Comparison of ENCODE assay signal across 8 mouse cellular contexts in the genomic region with DNA sequence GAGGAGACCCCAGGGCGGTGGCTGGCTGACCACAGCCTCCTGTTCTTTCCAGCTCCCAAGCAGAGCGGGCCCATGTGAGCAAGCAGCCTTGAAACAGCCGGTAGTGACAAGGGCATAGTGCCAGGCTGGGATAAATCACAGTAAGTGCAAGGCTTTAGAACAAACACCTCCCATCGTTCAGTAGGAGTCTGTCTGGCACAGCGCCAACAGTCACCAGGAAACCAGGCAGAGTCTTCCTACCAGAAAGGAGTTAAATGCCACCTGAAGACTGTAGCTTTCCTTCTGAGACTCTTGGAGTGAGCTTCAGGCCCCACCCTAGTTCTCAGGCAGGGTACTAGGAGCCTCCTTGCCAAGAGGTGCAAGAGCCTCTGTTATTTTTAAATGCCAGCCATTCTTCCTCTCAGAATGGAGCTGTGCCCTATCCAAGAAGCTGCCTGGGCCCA.
DNase-seq lines count a peak whose midpoint lies in the region; ATAC-seq and TF ChIP-seq lines count a peak whose summit lies in the region.

No protein-coding gene starts in this region.

- peaks cover 9% of the 10 kb centered on the region for H3K4me1 ChIP-seq in ES-Bruce4 (ENCODE audit: control insufficient read depth, insufficient read depth, low read length)
- peaks cover 49% of the 10 kb centered on the region for H3K4me1 ChIP-seq in forebrain, embryonic 15.5 days
- peaks cover 17% of the 10 kb centered on the region for H3K4me1 ChIP-seq in intestine, embryonic 14.5 days (replicated peaks; ENCODE audit: control insufficient read depth, insufficient read depth, low read length)
- H3K4me1 ChIP-seq in stomach, embryonic 16.5 days (ENCODE audit: control insufficient read depth, insufficient read depth, low read length): peaks cover 15% of the 10 kb centered on the region

- H3K9me3 ChIP-seq in ES-Bruce4 (replicated peaks; ENCODE audit: control insufficient read depth, insufficient read depth, low read length, poor library complexity, severe bottlenecking): no peaks in the 10 kb centered on the region
- no peaks in the 10 kb centered on the region for H3K9me3 ChIP-seq in forebrain, embryonic 15.5 days
- H3K9me3 ChIP-seq in intestine, embryonic 14.5 days (ENCODE audit: control insufficient read depth, low read length): no peaks in the 10 kb centered on the region
- H3K9me3 ChIP-seq in stomach, embryonic 16.5 days (replicated peaks; ENCODE audit: control insufficient read depth, low read length): no peaks in the 10 kb centered on the region

- H3K27me3 ChIP-seq in ES-Bruce4 (ENCODE audit: control insufficient read depth, insufficient read depth, low read length, poor library complexity, severe bottlenecking): no peaks in the 10 kb centered on the region
- no peaks in the 10 kb centered on the region for H3K27me3 ChIP-seq in forebrain, embryonic 15.5 days
- no peaks in the 10 kb centered on the region for H3K27me3 ChIP-seq in intestine, embryonic 14.5 days (replicated peaks; ENCODE audit: control insufficient read depth, insufficient read depth, low read length)
- H3K27me3 ChIP-seq in stomach, embryonic 16.5 days (ENCODE audit: control insufficient read depth, insufficient read depth, low read length): no peaks in the 10 kb centered on the region

- peak; percentile 69 for ATAC-seq in forebrain, embryonic 15.5 days (replicated peaks)
- no peak for ATAC-seq in intestine, embryonic 14.5 days (replicated peaks; ENCODE audit: low FRiP score, low TSS enrichment, low read depth)
- ATAC-seq in stomach, embryonic 16.5 days (ENCODE audit: insufficient read depth, low FRiP score): peak; percentile 64

- 15% methylated on average over 5 of the region's 5 CpGs for WGBS in forebrain, embryonic 15.5 days
- WGBS in intestine, embryonic 14.5 days: 44% methylated on average over 5 of the region's 5 CpGs
- WGBS in stomach, embryonic 16.5 days: 43% methylated on average over 5 of the region's 5 CpGs

- no peaks in the 10 kb centered on the region for H3K36me3 ChIP-seq in ES-Bruce4 (ENCODE audit: control insufficient read depth, insufficient read depth, low read length, poor library complexity, severe bottlenecking)
- no peaks in the 10 kb centered on the region for H3K36me3 ChIP-seq in forebrain, embryonic 15.5 days
- H3K36me3 ChIP-seq in intestine, embryonic 14.5 days (ENCODE audit: control insufficient read depth, insufficient read depth, low read length): no peaks in the 10 kb centered on the region
- H3K36me3 ChIP-seq in stomach, embryonic 16.5 days (ENCODE audit: control insufficient read depth, insufficient read depth, low read length): no peaks in the 10 kb centered on the region

- H3K27ac ChIP-seq in ES-Bruce4 (ENCODE audit: insufficient read depth, low read length): 0 out of 2 replicates have a peak overlapping the region, but pooled peaks have one; percentile 12
- peak overlapping the region; percentile 89 for H3K27ac ChIP-seq in forebrain, embryonic 15.5 days (replicated peaks)
- H3K27ac ChIP-seq in intestine, embryonic 14.5 days (ENCODE audit: low read depth): peak overlapping the region; percentile 39; the same call in 1 of the 2 replicates
- peak overlapping the region; percentile 54 for H3K27ac ChIP-seq in stomach, embryonic 16.5 days (ENCODE audit: low read length)

- H3K4me2 ChIP-seq in forebrain, embryonic 15.5 days (replicated peaks): no peak overlapping the region
- H3K4me2 ChIP-seq in intestine, embryonic 14.5 days (ENCODE audit: low read length): no peak overlapping the region
- no peak overlapping the region for H3K4me2 ChIP-seq in stomach, embryonic 16.5 days (ENCODE audit: low read depth, low read length)

- no peak for TF ChIP-seq EP300 in ES-Bruce4 (IDR thresholded peaks at IDR 0.05; ENCODE audit: insufficient read depth, low read depth, low read length)

- peak; percentile 84 for DNase-seq in adrenal gland, postnatal 25 days
- no peak for DNase-seq in intestine, embryonic 14.5 days (ENCODE audit: low spot score)
- DNase-seq in layer of hippocampus, postnatal 36 days: peak; percentile 77 to 81
- peak; percentile 45 for DNase-seq in mesoderm, embryonic 11.5 days (ENCODE audit: low read depth, low spot score)
- no peak for DNase-seq in thymus, postnatal 0 days (ENCODE audit: low spot score)

- H3K9ac ChIP-seq in ES-Bruce4 (ENCODE audit: low read depth, poor library complexity, severe bottlenecking): no peak overlapping the region
- 0 out of 2 replicates have a peak overlapping the region, but pooled peaks have one; percentile 8 for H3K9ac ChIP-seq in forebrain, embryonic 15.5 days (replicated peaks)
- no peak overlapping the region for H3K9ac ChIP-seq in intestine, embryonic 14.5 days (ENCODE audit: low read length)
- no peak overlapping the region for H3K9ac ChIP-seq in stomach, embryonic 16.5 days (ENCODE audit: low read length)

- H3K4me3 ChIP-seq in ES-Bruce4 (ENCODE audit: low read depth, low read length): no peak overlapping the region
- no peak overlapping the region for H3K4me3 ChIP-seq in forebrain, embryonic 15.5 days
- no peak overlapping the region for H3K4me3 ChIP-seq in intestine, embryonic 14.5 days (ENCODE audit: low read depth, low read length)
- no peak overlapping the region for H3K4me3 ChIP-seq in stomach, embryonic 16.5 days (replicated peaks; ENCODE audit: low read length)

- TF ChIP-seq CTCF in ES-Bruce4 (IDR thresholded peaks at IDR 0.05; ENCODE audit: low read depth, low read length): no peak

- TF ChIP-seq POLR2A in ES-Bruce4 (IDR thresholded peaks at IDR 0.05; ENCODE audit: insufficient read depth, low read length): no peak

Comparison
In these comparisons a context has a peak if more than half of its experiments do, and no peak if none do; other contexts are left out.
1. H3K27ac ChIP-seq: peak in every context shown above with its lines; median percentile 89 in forebrain, embryonic 15.5 days; 54 in stomach, embryonic 16.5 days; 39 in intestine, embryonic 14.5 days; 12 in ES-Bruce4.
2. DNase-seq: peak in adrenal gland, postnatal 25 days (single experiment), layer of hippocampus, postnatal 36 days (2 of 2) and mesoderm, embryonic 11.5 days (single experiment); none in intestine, embryonic 14.5 days (single experiment) and thymus, postnatal 0 days (single experiment).